Mouse (Mus musculus) right cerebral cortex, postnatal 14 days (tissue): ENCODE results near the gene Zswim7.

ENCODE experiments used
- DNase-seq: peaks from one replicate; pipeline ENCODE4 v3.0.0; 2022

Gene Zswim7

GRCm38 (mm10) chr11:62251047-62251446 is 30.1 kb downstream of the Zswim7 start:
- no peak for DNase-seq

DNA sequence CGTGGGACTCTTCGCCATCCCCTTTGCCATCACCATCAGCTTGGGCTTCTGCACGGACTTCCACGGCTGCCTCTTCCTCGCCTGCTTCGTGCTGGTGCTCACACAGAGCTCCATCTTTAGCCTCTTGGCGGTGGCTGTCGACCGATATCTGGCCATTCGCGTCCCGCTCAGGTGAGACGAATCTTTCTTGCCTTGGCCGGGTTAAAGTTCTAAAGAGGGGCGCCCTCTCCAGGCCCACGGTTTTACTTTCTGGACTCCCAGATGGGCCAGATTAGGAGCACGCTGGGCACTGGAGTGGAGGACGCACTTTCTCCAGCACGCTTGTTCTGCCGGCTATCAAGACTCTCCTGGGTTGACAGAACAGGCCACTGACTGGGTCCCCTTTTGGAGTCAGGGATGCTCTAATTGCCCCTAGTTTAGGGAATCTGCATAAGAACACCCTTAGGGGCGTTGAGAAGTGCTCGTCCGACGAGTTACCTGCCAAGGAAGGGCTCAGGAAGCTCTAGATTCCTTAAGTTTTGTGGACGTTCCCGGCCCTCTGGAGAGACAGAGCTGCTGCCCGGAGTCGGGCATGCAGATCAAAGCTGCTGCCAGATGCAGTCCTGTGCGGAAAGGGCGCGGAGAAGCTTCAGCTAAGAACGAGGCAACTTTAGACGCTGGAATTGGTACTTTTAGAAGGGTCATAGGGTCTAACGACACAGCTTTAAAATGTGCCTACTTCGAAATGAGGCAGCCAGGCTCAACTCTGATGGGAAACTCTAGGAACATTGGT is 31.7 kb downstream of the Zswim7 start:
- DNase-seq = no peak

- DNase-seq = peak; percentile 50
Measured at GRCm38 (mm10) chr11:62248401-62249244, 32.6 kb downstream of the Zswim7 start, which contains the start of gene Adora2b. Gene Adora2b, plus strand, starts transcription at chr11:62248984.

GRCm38 (mm10) chr11:62247759-62248400 is 33.3 kb downstream of the Zswim7 start:
- no peak for DNase-seq

GRCm38 (mm10) chr11:62244471-62244870 is 36.7 kb downstream of the Zswim7 start:
- DNase-seq = no peak

DNA sequence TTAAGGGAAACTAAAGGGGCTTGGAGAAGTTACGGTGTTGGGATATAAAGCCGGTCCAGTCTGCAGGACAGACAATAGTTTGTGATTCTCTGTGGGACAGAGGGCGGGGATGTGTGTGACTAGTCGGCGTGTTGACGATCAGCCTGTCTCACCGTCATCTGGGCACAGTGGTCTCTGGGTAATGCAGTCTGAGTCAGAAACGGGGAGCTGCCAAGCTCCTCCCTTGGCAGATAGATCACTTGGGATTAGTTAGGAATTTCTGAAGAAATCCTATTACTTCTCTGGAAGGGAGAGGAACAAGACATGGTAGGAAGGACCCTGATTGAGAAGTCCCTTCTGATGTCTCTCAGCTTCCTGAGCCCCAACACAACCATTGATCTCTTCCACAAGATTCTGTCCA is 37.3 kb downstream of the Zswim7 start:
- DNase-seq = no peak

DNA sequence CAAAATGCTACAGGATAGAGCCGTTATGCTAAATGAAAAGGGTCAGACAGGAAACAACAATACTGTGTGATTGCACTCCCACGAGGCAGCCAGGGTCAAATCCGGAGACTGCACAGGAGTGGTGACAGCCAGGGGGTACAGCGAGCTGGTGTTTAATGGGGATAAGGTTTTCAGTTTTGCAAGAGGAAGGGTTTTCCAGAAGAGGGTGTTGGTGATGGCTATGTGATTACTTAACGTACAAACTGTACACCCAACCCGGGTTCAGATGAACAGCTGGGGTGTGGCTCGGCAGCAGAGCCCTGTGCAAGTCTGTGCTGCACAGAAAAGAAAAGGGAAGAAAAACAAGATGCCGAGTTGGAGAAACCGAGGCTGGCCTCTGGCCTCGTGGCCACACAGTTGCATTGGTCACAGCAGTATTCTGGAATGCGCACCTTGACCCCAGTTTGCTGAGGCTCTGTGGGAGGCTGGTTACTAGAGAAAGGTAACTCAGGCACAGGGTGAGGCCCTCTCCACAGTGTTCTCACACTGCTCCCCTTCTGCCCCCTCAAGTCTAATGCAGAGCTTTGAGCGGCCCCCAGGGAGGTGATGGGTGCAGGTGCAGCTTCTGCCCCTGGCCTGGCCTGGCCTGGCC is 40.4 kb downstream of the Zswim7 start:
- no peak for DNase-seq

DNA sequence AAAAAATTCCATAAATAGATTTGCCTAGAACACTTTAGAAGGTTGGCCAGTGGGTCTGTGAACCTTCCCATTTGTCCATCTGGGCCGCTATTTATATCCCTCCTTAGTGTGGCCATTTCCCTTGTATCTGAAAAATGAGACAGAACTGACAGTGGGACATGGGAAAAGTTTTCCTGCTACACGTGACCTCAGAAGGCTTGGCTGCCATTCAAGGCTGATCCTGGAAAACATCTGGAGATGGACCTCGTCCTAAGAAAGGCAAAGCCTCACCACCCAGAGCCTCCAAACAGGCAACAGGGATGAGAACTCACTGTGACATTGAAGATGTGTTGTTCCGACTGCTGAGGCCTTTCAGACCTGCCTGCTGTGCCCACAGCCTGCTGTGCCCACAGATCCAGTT is 56.4 kb downstream of the Zswim7 start:
- no peak for DNase-seq

DNA sequence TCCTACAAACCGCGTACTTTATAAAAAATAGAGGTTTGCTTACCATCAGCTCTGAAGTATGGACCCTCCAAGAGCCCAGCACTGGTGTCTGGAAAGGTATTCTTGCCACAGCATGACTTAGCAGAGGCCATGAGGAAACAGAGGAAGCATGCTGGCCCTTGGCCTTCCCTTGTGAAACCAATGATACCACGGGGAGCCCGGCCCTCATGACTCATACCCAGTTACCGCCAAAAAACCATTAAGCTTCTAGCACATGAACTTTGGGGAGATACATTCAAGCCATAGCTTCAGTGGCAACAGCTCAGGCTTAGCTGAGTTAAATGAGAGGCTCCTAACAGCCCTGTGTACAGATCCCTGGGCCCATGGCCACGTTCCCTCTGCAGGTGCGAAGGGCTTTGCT is 57.2 kb downstream of the Zswim7 start:
- no peak for DNase-seq

GRCm38 (mm10) chr11:62223416-62223815 is 57.8 kb downstream of the Zswim7 start:
- no peak for DNase-seq

DNA sequence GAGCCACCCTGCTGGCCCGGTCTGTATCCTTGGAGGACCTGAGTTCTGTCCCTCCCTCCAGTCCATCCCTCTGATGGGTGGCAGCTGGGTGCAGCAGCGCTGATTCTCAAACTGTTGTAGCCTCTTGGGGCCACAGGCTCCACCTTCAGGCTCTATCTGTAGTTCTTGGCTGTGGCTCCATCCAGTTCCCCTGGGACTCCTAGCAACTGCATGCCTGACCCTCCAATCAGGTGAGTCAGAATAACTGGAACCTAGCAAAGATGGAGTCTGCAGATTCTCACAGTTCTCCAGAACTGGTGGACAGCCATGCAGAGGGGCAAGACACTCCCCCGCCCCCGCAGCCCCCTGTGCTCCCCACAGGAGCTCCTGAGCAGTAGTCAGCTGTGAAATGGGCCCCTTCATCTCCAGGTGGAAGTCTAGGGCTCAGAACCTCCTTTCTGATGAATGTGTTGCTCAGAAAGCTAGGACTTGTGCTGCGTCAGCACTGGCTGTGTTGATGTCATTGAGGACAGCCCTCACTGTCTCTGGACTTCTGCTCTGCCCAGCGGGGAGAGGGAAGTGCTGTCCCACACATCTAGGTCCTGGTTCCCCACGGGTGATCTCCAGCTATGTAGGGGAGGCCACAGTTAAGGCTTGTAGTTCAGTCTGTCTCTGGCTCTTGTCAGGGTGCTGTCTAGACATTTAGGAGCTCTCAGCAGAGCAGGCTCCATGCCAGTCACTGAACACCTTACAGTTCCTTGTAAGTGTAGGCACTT is 60.2 kb downstream of the Zswim7 start:
- DNase-seq = peak; percentile 8

DNA sequence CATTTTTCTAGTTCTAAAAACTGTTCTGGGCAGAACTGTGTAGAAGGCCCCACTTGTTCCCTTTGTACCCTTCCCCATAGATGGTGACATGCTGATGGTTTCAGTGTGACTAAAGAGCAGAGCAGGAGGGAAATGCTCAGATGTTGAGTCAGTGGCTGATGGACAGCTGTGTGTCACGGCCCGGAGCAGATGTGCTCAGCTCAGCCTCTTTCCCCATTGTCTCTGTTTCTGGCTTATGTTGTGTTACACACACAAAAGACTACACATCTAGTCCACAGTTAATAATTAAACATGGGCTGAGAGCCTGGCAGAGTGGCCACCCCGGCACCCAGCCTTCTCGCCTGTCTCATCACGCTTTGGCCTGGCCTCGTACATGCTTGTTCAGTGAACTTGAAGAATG is 63.4 kb downstream of the Zswim7 start:
- DNase-seq = no peak
